Mouse (Mus musculus) macrophage (primary cell): ENCODE results near the gene Casq2. TPM values are rescaled to one million over a fixed set of nuclear protein-coding genes. Genes with fewer than 3 reads are reported as not detected.
"Not testable (repeated sequence)": the region's sequence is repeated elsewhere in the genome, so short reads cannot be mapped to it uniquely, and the experiment has no call there.

Experiments used
- H3K27ac ChIP-seq: fragments of 350-480 bp; formaldehyde crosslinking; 2 replicates; pipeline ENCODE4 v1.9.0; 2021
- H3K36me3 ChIP-seq: fragments of 350-480 bp; formaldehyde crosslinking; 2 replicates; pipeline ENCODE4 v1.9.0; 2021; ENCODE audit errors: inconsistent target
- H3K4me3 ChIP-seq: fragments of 350-480 bp; formaldehyde crosslinking; 2 replicates; pipeline ENCODE4 v1.9.0; 2021; ENCODE audit errors: inconsistent target
- H3K79me2 ChIP-seq: fragments of 350-480 bp; formaldehyde crosslinking; 2 replicates; pipeline ENCODE4 v1.9.0; 2021; ENCODE audit errors: inconsistent target
- WGBS: methylation state at CpG from one replicate; pipeline ENCODE4 v1.1.7; 2026; ENCODE audit warnings: inconsistent platforms; ENCODE audit not compliant: missing documents; 5-methylcytosine and 5-hydroxymethylcytosine counted together
- polyA plus RNA-seq: library from polyadenylated mRNA; stranded (reverse); fragments of 250-400 nt; gene quantifications from 3 replicates; pipeline ENCODE4 v1.2.4, GENCODE M21; 2018; ENCODE audit warnings: inconsistent platforms

The Casq2 gene
- polyA plus RNA-seq, 1 experiment from 2014 or later: not detected

DNA sequence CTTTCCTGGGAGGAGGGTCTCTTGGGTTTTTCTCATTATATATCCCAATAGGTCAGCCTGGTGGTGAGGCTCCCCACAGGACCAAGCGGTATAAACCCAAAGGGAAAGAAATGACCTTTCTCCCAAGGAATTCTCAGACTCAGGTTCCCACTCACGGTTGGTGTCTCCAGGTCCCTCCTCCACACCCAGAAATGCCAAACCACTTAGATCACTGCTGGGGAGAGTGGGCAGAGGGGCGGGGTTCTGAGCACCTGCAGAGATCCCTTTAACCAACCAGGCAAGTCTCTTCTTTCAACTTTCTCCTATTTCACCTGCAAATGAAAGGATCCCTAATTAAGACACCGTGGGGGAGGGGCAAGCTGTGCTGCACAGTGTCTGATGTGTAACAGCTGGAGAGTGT, 66.7 kb downstream of the Casq2 start:
- 95% methylated on average over 3 of the region's 4 CpGs for WGBS
- Histone ChIP-seq H3K79me2 (no peaks in the 10 kb centered on the region), H3K4me3 (no peak overlapping the region), H3K36me3 (no peaks in the 10 kb centered on the region), H3K27ac (no peak overlapping the region)

DNA sequence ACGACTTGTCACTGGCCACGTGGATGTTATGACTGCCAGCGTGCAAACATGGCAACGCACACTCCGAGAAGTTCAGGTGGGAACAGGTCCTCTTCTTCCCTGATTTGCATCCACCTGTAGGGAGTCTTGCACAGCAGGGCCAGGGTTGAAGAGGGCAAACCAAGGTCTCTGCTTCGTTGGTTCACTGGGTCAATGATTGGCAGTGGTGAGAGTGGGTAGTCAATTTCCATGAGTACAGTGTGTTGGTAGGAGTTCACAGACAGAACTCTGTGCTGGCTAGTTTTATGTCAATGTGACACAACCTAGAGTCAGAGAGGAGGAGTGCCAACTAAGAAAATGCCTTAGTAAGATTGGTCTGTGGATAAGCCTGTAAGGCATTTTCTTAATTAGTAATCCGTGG, 67.9 kb downstream of the Casq2 start:
- H3K27ac ChIP-seq: no peak overlapping the region

DNA sequence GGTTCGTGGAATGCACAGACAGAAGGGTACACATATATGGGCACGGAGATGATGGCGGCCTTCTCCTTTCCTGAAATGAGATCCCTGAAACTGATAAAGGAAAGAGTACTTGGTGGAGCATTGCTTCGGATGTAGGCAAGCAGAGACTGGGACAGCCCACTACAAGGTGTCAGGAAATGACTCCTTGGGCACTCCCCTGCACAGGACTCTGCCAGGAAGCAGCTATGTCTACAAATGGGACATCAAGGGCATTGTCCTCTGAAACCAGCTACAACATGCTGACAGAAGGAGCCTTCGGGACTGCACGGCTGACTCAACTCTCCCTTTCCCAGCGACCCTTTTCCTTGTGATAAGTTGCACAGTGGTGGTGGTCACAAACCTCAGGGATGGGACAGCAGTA, 70.5 kb downstream of the Casq2 start:
- whole genome bisulfite sequencing: 94% methylated on average over 7 of the region's 7 CpGs

More for the DNA sequence above, 67.9 kb downstream of the Casq2 start:
- 90% methylated on average over 7 of the region's 7 CpGs for WGBS
- H3K79me2 ChIP-seq: no peaks in the 10 kb centered on the region
- no peaks in the 10 kb centered on the region for H3K36me3 ChIP-seq
- H3K4me3 ChIP-seq: no peak overlapping the region

DNA sequence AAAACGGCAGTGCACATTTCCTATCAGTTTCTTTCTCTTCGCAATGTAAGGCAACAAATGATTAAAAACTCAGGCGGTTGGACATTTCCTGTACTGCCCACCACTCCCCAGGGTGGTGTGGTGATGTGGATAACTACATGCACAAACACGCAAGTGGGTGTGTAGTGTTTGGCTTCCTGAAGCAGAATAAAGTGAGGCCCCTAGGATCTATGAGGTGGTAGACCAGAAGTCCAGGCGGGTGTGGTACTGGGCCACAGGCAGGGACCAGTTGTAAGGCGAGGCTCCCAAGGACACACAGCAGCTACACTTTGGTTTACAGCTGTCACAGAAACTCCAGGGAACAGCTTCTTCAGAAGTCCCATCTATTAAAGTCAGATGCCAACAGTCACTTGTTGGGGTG, 71.4 kb downstream of the Casq2 start:
- Histone ChIP-seq H3K4me3 (no peak overlapping the region), H3K27ac (no peak overlapping the region), H3K79me2 (no peaks in the 10 kb centered on the region), H3K36me3 (no peaks in the 10 kb centered on the region)
- WGBS: 94% methylated on average over 6 of the region's 6 CpGs

More for the DNA sequence above, 70.5 kb downstream of the Casq2 start:
- Histone ChIP-seq H3K36me3 (no peaks in the 10 kb centered on the region), H3K4me3 (no peak overlapping the region), H3K79me2 (no peaks in the 10 kb centered on the region), H3K27ac (no peak overlapping the region)

- Histone ChIP-seq H3K4me3 (no peak overlapping the region), H3K79me2 (no peaks in the 10 kb centered on the region), H3K36me3 (no peaks in the 10 kb centered on the region), H3K27ac (no peak overlapping the region)
- 85% methylated on average over 14 of the region's 14 CpGs for WGBS
These were observed 72.7 kb downstream of the Casq2 start for GRCm38 (mm10) chr3:102158759-102159422.

DNA sequence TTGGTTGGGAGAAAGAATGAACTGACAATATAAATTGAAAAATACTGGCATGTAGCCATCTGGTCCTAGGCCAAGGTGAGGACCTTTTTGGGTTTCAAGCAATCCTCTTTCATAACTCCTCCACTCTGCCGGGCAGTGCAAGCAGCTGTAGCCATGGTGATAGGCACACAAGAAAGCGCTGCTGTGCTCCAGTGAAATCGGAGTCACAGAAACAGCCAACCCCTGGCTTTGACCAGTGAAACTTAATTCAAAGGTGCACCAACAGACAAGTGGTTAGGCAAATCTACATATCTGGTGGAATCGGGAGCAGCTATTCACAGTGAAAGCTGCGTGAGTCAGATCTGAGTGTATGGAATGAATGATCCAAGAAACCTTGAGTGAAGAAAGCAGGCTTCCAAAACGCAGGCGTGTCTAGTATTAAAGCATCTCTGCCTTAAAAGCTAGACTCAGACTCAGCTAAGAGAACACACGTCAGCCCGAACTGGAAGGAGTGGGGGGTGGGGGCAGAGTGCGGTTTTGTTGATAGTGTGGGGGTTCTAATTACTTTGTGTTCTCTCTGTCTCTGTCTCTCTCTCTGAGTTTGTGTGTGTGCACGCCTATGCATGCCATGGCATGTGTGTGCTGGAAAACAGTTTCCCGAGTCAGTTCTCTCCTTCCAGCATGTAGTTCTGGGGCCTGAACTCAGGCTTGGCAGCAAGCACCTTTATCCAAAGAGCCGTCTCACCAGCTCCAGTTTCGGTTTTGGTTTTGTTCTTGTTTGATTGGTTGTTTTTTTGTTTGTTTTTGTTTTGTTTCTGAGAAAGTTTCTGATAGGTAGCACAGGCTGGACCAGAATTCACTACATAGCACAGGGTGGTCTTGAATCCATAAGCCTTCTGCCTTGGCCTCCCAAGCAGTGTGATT, 73.5 kb downstream of the Casq2 start:
- no peaks in the 10 kb centered on the region for H3K79me2 ChIP-seq
- H3K4me3 ChIP-seq: no peak overlapping the region
- WGBS: 87% methylated on average over 14 of the region's 14 CpGs
- no peak overlapping the region for H3K27ac ChIP-seq
- no peaks in the 10 kb centered on the region for H3K36me3 ChIP-seq

DNA sequence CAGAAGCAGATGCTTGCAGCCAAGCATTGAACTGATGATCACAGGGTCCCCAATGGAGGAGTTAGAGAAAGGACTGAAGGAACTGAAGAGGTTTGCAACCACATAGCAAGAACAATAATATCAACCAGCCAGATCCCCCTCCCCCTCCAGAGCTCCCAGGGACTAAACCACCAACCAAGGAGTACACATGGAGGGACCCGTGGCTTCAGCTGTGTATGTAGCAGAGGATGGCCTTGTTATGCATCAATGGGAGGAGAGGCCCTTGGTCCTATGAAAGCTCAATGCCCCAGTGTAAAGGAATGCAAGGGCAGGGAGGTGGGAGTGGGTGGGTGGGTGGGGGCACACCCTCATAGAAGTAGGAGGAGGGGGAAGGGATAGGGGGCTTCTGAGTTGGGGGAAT, 77.6 kb downstream of the Casq2 start:
- not testable (repeated sequence) for H3K36me3 ChIP-seq, H3K27ac ChIP-seq, H3K79me2 ChIP-seq, H3K4me3 ChIP-seq
- 80% methylated on average over 1 of the region's 1 CpGs for WGBS

DNA sequence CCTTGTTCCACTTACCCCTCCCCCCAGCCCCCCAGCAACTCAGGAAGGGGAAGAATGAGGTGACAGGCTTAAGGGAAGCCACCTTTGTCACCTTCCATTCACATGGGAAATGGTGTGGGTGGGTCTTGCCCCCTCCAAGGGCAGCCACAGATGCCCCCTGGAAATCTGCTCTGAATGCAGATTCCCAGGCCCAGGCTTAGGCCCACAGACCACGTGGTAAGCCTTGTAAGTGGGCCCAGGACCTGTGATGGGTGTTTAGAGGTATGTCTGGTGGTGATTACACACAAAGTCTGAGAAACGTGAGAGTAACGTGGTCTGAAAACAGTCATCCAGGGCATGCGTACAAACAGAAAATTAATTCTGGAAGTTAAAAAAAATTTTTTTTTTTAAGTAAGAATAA, 78.7 kb downstream of the Casq2 start:
- H3K4me3 ChIP-seq: no peak overlapping the region
- 72% methylated on average over 4 of the region's 4 CpGs for WGBS

GRCm38 (mm10) chr3:102165536-102166286, 79.5 kb downstream of the Casq2 start:
- Histone ChIP-seq H3K36me3 (no peaks in the 10 kb centered on the region), H3K4me3 (no peak overlapping the region), H3K79me2 (no peaks in the 10 kb centered on the region), H3K27ac (no peak overlapping the region)
- WGBS: 94% methylated on average over 20 of the region's 21 CpGs

More for the DNA sequence above, 78.7 kb downstream of the Casq2 start:
- no peaks in the 10 kb centered on the region for H3K79me2 ChIP-seq
- H3K27ac ChIP-seq: no peak overlapping the region
- no peaks in the 10 kb centered on the region for H3K36me3 ChIP-seq

DNA sequence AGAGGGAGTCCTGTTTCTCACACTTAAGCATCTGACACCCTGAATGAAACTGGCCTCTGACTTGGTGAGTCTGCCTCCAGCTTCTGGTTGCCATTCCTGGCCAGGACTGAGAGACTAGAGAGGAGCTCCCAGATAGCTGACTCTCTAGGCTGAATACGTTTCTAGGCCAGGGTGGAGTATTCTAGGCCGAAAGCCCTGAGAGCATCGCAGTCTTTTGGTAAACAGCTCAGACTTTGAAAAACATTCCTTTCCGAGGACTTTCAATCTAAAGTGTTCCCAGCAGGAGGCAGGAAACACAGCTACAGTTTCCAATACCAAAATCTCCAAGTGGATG, 80.0 kb downstream of the Casq2 start:
- no peak overlapping the region for H3K4me3 ChIP-seq

DNA sequence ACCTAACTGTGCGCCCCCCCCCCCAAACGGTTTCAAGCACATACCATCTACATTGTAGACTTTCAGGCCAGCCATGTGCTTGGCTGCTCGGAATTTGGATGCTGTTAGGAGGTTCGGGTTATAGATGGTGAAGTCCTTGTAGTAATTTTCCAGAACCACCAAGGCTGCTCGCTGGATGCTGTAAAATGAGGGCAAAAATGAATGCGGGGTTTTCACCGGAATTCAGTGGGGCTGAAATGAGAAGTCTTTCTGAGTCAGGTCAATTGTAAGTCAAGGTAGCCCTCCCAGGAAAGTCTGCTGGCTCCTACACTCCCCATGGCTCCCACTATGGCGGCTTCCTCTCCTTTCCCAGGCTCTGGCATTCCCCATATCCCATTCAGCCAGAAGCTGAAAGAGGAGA, 80.6 kb downstream of the Casq2 start:
- no peaks in the 10 kb centered on the region for H3K79me2 ChIP-seq
- H3K4me3 ChIP-seq: no peak overlapping the region
- H3K36me3 ChIP-seq: no peaks in the 10 kb centered on the region
- H3K27ac ChIP-seq: no peak overlapping the region
- 94% methylated on average over 7 of the region's 8 CpGs for WGBS

More for the DNA sequence above, 80.0 kb downstream of the Casq2 start:
- Histone ChIP-seq H3K36me3 (no peaks in the 10 kb centered on the region), H3K27ac (no peak overlapping the region), H3K79me2 (no peaks in the 10 kb centered on the region)
- 93% methylated on average over 4 of the region's 4 CpGs for WGBS

- H3K4me3 ChIP-seq: no peak overlapping the region
- H3K79me2 ChIP-seq: no peaks in the 10 kb centered on the region
- 76% methylated on average over 10 of the region's 10 CpGs for WGBS
- no peaks in the 10 kb centered on the region for H3K36me3 ChIP-seq
- no peak overlapping the region for H3K27ac ChIP-seq
These were observed 81.5 kb downstream of the Casq2 start for GRCm38 (mm10) chr3:102167555-102168210.

- H3K36me3 ChIP-seq: no peaks in the 10 kb centered on the region
- H3K79me2 ChIP-seq: no peaks in the 10 kb centered on the region
- 76% methylated on average over 13 of the region's 13 CpGs for WGBS
- H3K4me3 ChIP-seq: no peak overlapping the region
- H3K27ac ChIP-seq: no peak overlapping the region
These were observed 83.1 kb downstream of the Casq2 start for GRCm38 (mm10) chr3:102169197-102169905.
